Mouse (Mus musculus): ENCODE measurements at regions not wholly inside any gene's neighbourhood (a gene's known extent, or its start where the extent isn't known, plus 50 kb on each side); places are given as distances from the start of the nearest gene placed in this dataset.

GRCm38 (mm10) chr9:17294327-17294726 lies 793.2 kb upstream of the Fat3 start:
- Histone ChIP-seq H3K4me3 (replicated peaks) (no peak overlapping the region), H3K9me3 (replicated peaks) (no peaks in the 10 kb centered on the region), H3K9ac (replicated peaks) (no peak overlapping the region), H3K4me1 (no peaks in the 10 kb centered on the region), H3K27me3 (replicated peaks) (no peaks in the 10 kb centered on the region), H3K27ac (replicated peaks) (no peak overlapping the region), H3K36me3 (no peaks in the 10 kb centered on the region), H3K4me2 (no peak overlapping the region)
- no peak for ATAC-seq (ENCODE audit: low FRiP score)
- WGBS: 94% methylated on average over 1 of the region's 1 CpGs

GRCm38 (mm10) chr9:17288790-17289596 lies 787.9 kb upstream of the Fat3 start:
- no peaks in the 10 kb centered on the region for H3K9me3 ChIP-seq (replicated peaks)
- no peak overlapping the region for H3K4me3 ChIP-seq (replicated peaks)
- H3K4me2 ChIP-seq: no peak overlapping the region
- H3K27me3 ChIP-seq (replicated peaks): no peaks in the 10 kb centered on the region
- H3K4me1 ChIP-seq: no peaks in the 10 kb centered on the region
- WGBS: 50% methylated on average over 6 of the region's 6 CpGs
- ATAC-seq (ENCODE audit: low FRiP score): no peak
- no peaks in the 10 kb centered on the region for H3K36me3 ChIP-seq
- H3K9ac ChIP-seq (replicated peaks): no peak overlapping the region
- H3K27ac ChIP-seq (replicated peaks): no peak overlapping the region

GRCm38 (mm10) chr9:17279334-17279990 lies 778.4 kb upstream of the Fat3 start:
- Histone ChIP-seq H3K4me1 (no peaks in the 10 kb centered on the region), H3K36me3 (no peaks in the 10 kb centered on the region), H3K9me3 (replicated peaks) (no peaks in the 10 kb centered on the region), H3K27ac (replicated peaks) (no peak overlapping the region), H3K27me3 (replicated peaks) (no peaks in the 10 kb centered on the region), H3K4me3 (replicated peaks) (no peak overlapping the region), H3K4me2 (no peak overlapping the region), H3K9ac (replicated peaks) (no peak overlapping the region)
- no peak for ATAC-seq (ENCODE audit: low FRiP score)
- 84% methylated on average over 4 of the region's 4 CpGs for WGBS

- Histone ChIP-seq H3K36me3 (no peaks in the 10 kb centered on the region), H3K27ac (replicated peaks) (no peak overlapping the region), H3K9me3 (replicated peaks) (no peaks in the 10 kb centered on the region), H3K4me3 (replicated peaks) (no peak overlapping the region), H3K27me3 (replicated peaks) (no peaks in the 10 kb centered on the region), H3K4me1 (no peaks in the 10 kb centered on the region), H3K9ac (replicated peaks) (no peak overlapping the region), H3K4me2 (no peak overlapping the region)
- 74% methylated on average over 2 of the region's 2 CpGs for WGBS
- no peak for ATAC-seq (ENCODE audit: low FRiP score)
Measured at GRCm38 (mm10) chr9:17272616-17273015, 771.5 kb upstream of the Fat3 start.

GRCm38 (mm10) chr9:17269624-17270023 lies 768.5 kb upstream of the Fat3 start:
- H3K4me2 ChIP-seq: no peak overlapping the region
- ATAC-seq (ENCODE audit: low FRiP score): peak; percentile 59; the same call in 1 of the 2 replicates
- H3K27ac ChIP-seq (replicated peaks): no peak overlapping the region
- H3K4me1 ChIP-seq: no peaks in the 10 kb centered on the region
- H3K4me3 ChIP-seq (replicated peaks): no peak overlapping the region
- no peaks in the 10 kb centered on the region for H3K27me3 ChIP-seq (replicated peaks)
- 32% methylated on average over 1 of the region's 1 CpGs for WGBS
- H3K9ac ChIP-seq (replicated peaks): no peak overlapping the region
- no peaks in the 10 kb centered on the region for H3K36me3 ChIP-seq
- no peaks in the 10 kb centered on the region for H3K9me3 ChIP-seq (replicated peaks)

- H3K9ac ChIP-seq (replicated peaks): no peak overlapping the region
- H3K9me3 ChIP-seq (replicated peaks): no peaks in the 10 kb centered on the region
- H3K36me3 ChIP-seq: no peaks in the 10 kb centered on the region
- no peaks in the 10 kb centered on the region for H3K4me1 ChIP-seq
- H3K27ac ChIP-seq (replicated peaks): no peak overlapping the region
- 89% methylated on average over 1 of the region's 1 CpGs for WGBS
- H3K4me3 ChIP-seq (replicated peaks): no peak overlapping the region
- no peaks in the 10 kb centered on the region for H3K27me3 ChIP-seq (replicated peaks)
- H3K4me2 ChIP-seq: no peak overlapping the region
- ATAC-seq (ENCODE audit: low FRiP score): no peak
Measured at GRCm38 (mm10) chr9:17257148-17257547, 756.1 kb upstream of the Fat3 start.

GRCm38 (mm10) chr9:17227091-17227481 lies 726.0 kb upstream of the Fat3 start:
- ATAC-seq (ENCODE audit: low FRiP score): no peak
- Histone ChIP-seq H3K36me3 (no peaks in the 10 kb centered on the region), H3K9ac (replicated peaks) (no peak overlapping the region), H3K4me1 (no peaks in the 10 kb centered on the region), H3K27ac (replicated peaks) (no peak overlapping the region), H3K27me3 (replicated peaks) (no peaks in the 10 kb centered on the region), H3K4me3 (replicated peaks) (no peak overlapping the region), H3K9me3 (replicated peaks) (no peaks in the 10 kb centered on the region), H3K4me2 (no peak overlapping the region)
- 84% methylated on average over 4 of the region's 4 CpGs for WGBS

- Histone ChIP-seq H3K36me3 (no peaks in the 10 kb centered on the region), H3K4me2 (no peak overlapping the region), H3K4me3 (replicated peaks) (no peak overlapping the region), H3K9ac (replicated peaks) (no peak overlapping the region), H3K27ac (replicated peaks) (no peak overlapping the region), H3K9me3 (replicated peaks) (no peaks in the 10 kb centered on the region), H3K4me1 (no peaks in the 10 kb centered on the region), H3K27me3 (replicated peaks) (no peaks in the 10 kb centered on the region)
- no peak for ATAC-seq (ENCODE audit: low FRiP score)
- 87% methylated on average over 3 of the region's 3 CpGs for WGBS
Measured at GRCm38 (mm10) chr9:17226475-17227090, 725.5 kb upstream of the Fat3 start.

- no peak overlapping the region for H3K9ac ChIP-seq (replicated peaks)
- no peak overlapping the region for H3K4me3 ChIP-seq (replicated peaks)
- H3K27me3 ChIP-seq (replicated peaks): no peaks in the 10 kb centered on the region
- H3K4me2 ChIP-seq: no peak overlapping the region
- no peaks in the 10 kb centered on the region for H3K9me3 ChIP-seq (replicated peaks)
- no peak for ATAC-seq (ENCODE audit: low FRiP score)
- H3K27ac ChIP-seq (replicated peaks): no peak overlapping the region
- H3K36me3 ChIP-seq: no peaks in the 10 kb centered on the region
- no peaks in the 10 kb centered on the region for H3K4me1 ChIP-seq
Measured at GRCm38 (mm10) chr9:17195339-17195738, 694.3 kb upstream of the Fat3 start.

GRCm38 (mm10) chr9:17189552-17189951 lies 688.5 kb upstream of the Fat3 start:
- no peak for ATAC-seq (ENCODE audit: low FRiP score)
- no peaks in the 10 kb centered on the region for H3K4me1 ChIP-seq
- H3K27ac ChIP-seq (replicated peaks): no peak overlapping the region
- H3K4me2 ChIP-seq: no peak overlapping the region
- no peaks in the 10 kb centered on the region for H3K9me3 ChIP-seq (replicated peaks)
- WGBS: 90% methylated on average over 2 of the region's 2 CpGs
- no peaks in the 10 kb centered on the region for H3K27me3 ChIP-seq (replicated peaks)
- no peak overlapping the region for H3K9ac ChIP-seq (replicated peaks)
- no peak overlapping the region for H3K4me3 ChIP-seq (replicated peaks)
- H3K36me3 ChIP-seq: no peaks in the 10 kb centered on the region

GRCm38 (mm10) chr9:17168193-17168592 lies 667.1 kb upstream of the Fat3 start:
- no peaks in the 10 kb centered on the region for H3K27me3 ChIP-seq (replicated peaks)
- H3K36me3 ChIP-seq: no peaks in the 10 kb centered on the region
- no peak overlapping the region for H3K4me3 ChIP-seq (replicated peaks)
- no peak for ATAC-seq (ENCODE audit: low FRiP score)
- no peaks in the 10 kb centered on the region for H3K9me3 ChIP-seq (replicated peaks)
- H3K4me2 ChIP-seq: no peak overlapping the region
- H3K9ac ChIP-seq (replicated peaks): no peak overlapping the region
- 70% methylated on average over 1 of the region's 1 CpGs for WGBS
- no peaks in the 10 kb centered on the region for H3K4me1 ChIP-seq
- no peak overlapping the region for H3K27ac ChIP-seq (replicated peaks)

GRCm38 (mm10) chr9:17166331-17166730 lies 665.2 kb upstream of the Fat3 start:
- H3K9ac ChIP-seq (replicated peaks): no peak overlapping the region
- H3K4me2 ChIP-seq: no peak overlapping the region
- no peak overlapping the region for H3K4me3 ChIP-seq (replicated peaks)
- ATAC-seq (ENCODE audit: low FRiP score): no peak
- 98% methylated on average over 1 of the region's 1 CpGs for WGBS
- no peaks in the 10 kb centered on the region for H3K27me3 ChIP-seq (replicated peaks)
- no peaks in the 10 kb centered on the region for H3K4me1 ChIP-seq
- H3K36me3 ChIP-seq: no peaks in the 10 kb centered on the region
- no peak overlapping the region for H3K27ac ChIP-seq (replicated peaks)
- H3K9me3 ChIP-seq (replicated peaks): no peaks in the 10 kb centered on the region

Data from neural tube, embryonic 15.5 days (tissue).